Mouse (Mus musculus): ENCODE measurements around the gene Spem1.

DNA sequence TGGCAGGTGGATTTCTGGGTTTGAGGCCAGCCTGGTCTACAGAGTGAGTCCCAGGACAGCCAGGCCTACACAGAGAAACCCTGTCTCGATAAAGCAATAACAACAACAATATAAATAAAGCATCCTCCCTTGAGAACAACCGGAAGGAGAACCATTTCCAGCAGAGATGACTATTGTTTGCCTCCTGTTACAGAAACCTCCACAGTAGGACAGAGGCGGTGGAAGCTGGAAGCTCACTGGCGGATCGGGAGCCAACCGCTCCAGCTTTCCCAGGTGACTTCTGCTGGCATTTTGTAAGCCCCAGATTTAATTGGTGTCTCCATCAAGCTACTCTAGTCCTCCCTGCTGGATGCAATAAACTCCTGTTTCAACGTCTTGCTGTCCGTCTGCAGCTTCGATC is 43.6 kb upstream of the Spem1 start:
- TF ChIP-seq CTCF (IDR thresholded peaks at IDR 0.05) (no peak), POLR2A (IDR thresholded peaks at IDR 0.05; ENCODE audit: insufficient read depth, low read depth, low read length) (peak; percentile 51; the same call in 1 of the 2 replicates), EP300 (IDR thresholded peaks at IDR 0.05; ENCODE audit: insufficient read depth, low read depth, low read length) (no peak)
